Mouse (Mus musculus): ENCODE results near the gene Capns1. TPM values are rescaled to one million over a fixed set of nuclear protein-coding genes. Genes with fewer than 3 reads are reported as not detected.

Capns1 gene
- polyA plus RNA-seq, 1 experiment, result 819 TPM

DNA sequence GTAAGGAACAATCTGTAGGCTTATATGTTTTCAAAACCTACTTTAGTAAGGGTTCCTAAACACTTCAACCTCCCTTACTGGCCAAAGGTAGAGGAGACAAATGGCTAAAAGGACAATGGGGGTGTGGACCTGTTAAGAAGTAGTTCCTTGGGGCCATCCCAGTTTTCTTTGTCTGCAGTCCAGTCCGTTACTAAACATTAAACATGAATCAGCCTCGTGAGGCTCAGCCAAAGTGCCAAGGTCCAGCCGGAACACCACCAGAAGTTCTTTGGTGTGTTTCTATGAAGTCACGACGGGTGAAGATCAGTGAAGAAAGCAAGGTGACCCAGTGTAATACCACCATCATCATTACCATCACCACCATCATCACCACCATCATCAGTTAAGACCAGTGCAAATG is 51.6 kb downstream of the Capns1 start:
- Histone ChIP-seq H3K36me3 (ENCODE audit: control insufficient read depth, insufficient read depth, low read length) (peaks cover 1% of the 10 kb centered on the region; the same call in 1 of the 2 replicates), H3K27ac (ENCODE audit: insufficient read depth, low read depth, low read length) (no peak overlapping the region), H3K27me3 (ENCODE audit: control insufficient read depth, insufficient read depth, low read length) (no peaks in the 10 kb centered on the region), H3K4me3 (ENCODE audit: low read depth, low read length) (no peak overlapping the region), H3K4me1 (ENCODE audit: control insufficient read depth, insufficient read depth, insufficient read length, low read length) (no peaks in the 10 kb centered on the region)
- TF ChIP-seq CTCF (IDR thresholded peaks at IDR 0.05; ENCODE audit: extremely low read depth, insufficient read length, insufficient replicate concordance, low read depth, low read length) (no peak), POLR2A (IDR thresholded peaks at IDR 0.05; ENCODE audit: low read depth, low read length) (no peak)
- 90% methylated on average over 5 of the region's 5 CpGs for WGBS

DNA sequence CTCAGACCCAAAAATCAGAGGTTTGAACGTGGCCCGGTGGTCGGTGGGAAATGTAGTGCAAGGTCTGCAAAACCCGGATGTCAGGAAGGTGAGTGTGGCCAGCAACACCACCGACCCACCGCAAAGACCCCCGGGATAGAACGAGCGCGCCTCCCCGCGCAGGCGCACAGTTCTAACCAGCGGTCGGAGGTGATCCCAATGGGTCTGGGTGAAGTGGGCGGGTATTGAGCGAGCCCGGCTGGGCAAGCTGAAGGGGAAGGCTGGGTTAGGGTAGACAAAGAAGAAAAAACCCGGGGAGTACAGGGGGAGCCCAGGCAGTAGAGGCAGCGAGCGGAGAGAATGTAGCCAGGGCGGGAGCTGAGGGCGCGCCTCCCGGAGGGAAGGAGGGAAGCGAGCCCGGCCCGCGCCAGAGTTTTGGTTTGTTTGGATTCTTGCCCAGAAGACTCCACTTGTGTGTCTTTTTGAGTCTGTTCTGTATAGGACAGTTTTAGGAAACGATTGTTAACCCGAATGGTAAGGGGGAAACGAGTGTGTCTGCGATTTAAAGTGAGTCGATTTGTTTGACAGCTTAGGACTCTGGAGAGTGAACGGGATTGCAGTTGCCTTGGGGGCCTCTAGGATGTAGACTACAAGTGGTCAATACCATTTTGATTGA is 54.9 kb downstream of the Capns1 start:
- Histone ChIP-seq H3K27ac (ENCODE audit: insufficient read depth, low read depth, low read length) (no peak overlapping the region), H3K27me3 (ENCODE audit: control insufficient read depth, insufficient read depth, low read length) (no peaks in the 10 kb centered on the region), H3K4me3 (ENCODE audit: low read depth, low read length) (peak overlapping the region; percentile 59), H3K36me3 (ENCODE audit: control insufficient read depth, insufficient read depth, low read length) (no peaks in the 10 kb centered on the region), H3K4me1 (ENCODE audit: control insufficient read depth, insufficient read depth, insufficient read length, low read length) (no peaks in the 10 kb centered on the region)
- 6% methylated on average over 35 of the region's 35 CpGs for WGBS
- TF ChIP-seq POLR2A (IDR thresholded peaks at IDR 0.05; ENCODE audit: low read depth, low read length) (no peak), CTCF (IDR thresholded peaks at IDR 0.05; ENCODE audit: extremely low read depth, insufficient read length, insufficient replicate concordance, low read depth, low read length) (no peak)

DNA sequence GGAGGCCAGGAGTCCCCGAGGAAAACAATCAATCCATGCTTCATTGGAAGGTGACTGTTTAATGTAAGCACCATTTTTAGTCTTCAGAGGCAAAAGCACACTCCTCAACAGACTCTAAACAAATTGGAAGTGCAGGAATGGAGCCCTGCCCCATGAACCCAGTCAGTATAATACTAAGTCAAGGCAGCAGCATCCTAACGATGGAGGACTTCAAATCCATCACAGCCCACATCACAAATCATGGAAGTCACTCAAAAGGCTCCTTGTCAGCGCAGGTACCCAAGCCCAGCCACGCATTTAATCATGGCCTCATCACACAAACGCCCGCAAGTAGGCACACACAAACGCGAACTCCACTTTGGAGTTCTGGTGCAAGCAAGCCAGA is 55.4 kb downstream of the Capns1 start:
- Histone ChIP-seq H3K27me3 (ENCODE audit: control insufficient read depth, insufficient read depth, low read length) (no peaks in the 10 kb centered on the region), H3K36me3 (ENCODE audit: control insufficient read depth, insufficient read depth, low read length) (no peaks in the 10 kb centered on the region), H3K27ac (ENCODE audit: insufficient read depth, low read depth, low read length) (no peak overlapping the region), H3K4me3 (ENCODE audit: low read depth, low read length) (peak overlapping the region; percentile 59), H3K4me1 (ENCODE audit: control insufficient read depth, insufficient read depth, insufficient read length, low read length) (no peaks in the 10 kb centered on the region)
- WGBS, result 7% methylated on average over 8 of the region's 8 CpGs
- TF ChIP-seq POLR2A (IDR thresholded peaks at IDR 0.05; ENCODE audit: low read depth, low read length) (no peak), CTCF (IDR thresholded peaks at IDR 0.05; ENCODE audit: extremely low read depth, insufficient read length, insufficient replicate concordance, low read depth, low read length) (no peak)

Other genes starting within 250 kb of the Capns1 start
- gene Zfp74, start 244.7 kb downstream of the Capns1 start, polyA plus RNA-seq (2012; rRNA removed), result 0.38 and 2.7 TPM in 2 replicates
- gene Zfp568, start 214.9 kb downstream of the Capns1 start, polyA plus RNA-seq (2012; rRNA removed), result 1.3 and 2.3 TPM in 2 replicates
- gene Zfp14, start 147.4 kb downstream of the Capns1 start, polyA plus RNA-seq (2012; rRNA removed), result 0.58 and 0.62 TPM in 2 replicates
- gene Zfp82, start 125.9 kb downstream of the Capns1 start, polyA plus RNA-seq (2012; rRNA removed), result 0.23 and 0.25 TPM in 2 replicates
- gene Gm26920, start 108.4 kb downstream of the Capns1 start, polyA plus RNA-seq (2012; rRNA removed), result 0.06 TPM in 1 of 2 replicates, not detected in the other
- gene Zfp566, start 108.3 kb downstream of the Capns1 start, polyA plus RNA-seq (2012; rRNA removed), result 0.11 and 0.95 TPM in 2 replicates
- gene Zfp260, start 104.0 kb downstream of the Capns1 start, polyA plus RNA-seq (2012; rRNA removed), result 2.6 and 7.1 TPM in 2 replicates
- gene Zfp382, start 76.9 kb downstream of the Capns1 start, polyA plus RNA-seq (2012; rRNA removed), result 0.06 and 0.19 TPM in 2 replicates
- 2.6 and 3.0 TPM in 2 replicates for gene Zfp146, start 29.1 kb downstream of the Capns1 start, polyA plus RNA-seq (2012; rRNA removed)
- gene Cox7a1, start 14.7 kb downstream of the Capns1 start, polyA plus RNA-seq (2012; rRNA removed), result 47.5 and 165 TPM in 2 replicates
- gene Polr2i, start 33.1 kb upstream of the Capns1 start, polyA plus RNA-seq (2012; rRNA removed), result 59.2 and 86.9 TPM in 2 replicates
- gene Tbcb, start 33.5 kb upstream of the Capns1 start, polyA plus RNA-seq (2012; rRNA removed), result 24.6 and 45.2 TPM in 2 replicates
- 0.15 TPM in 1 of 2 replicates, not detected in the other for gene Ovol3, start 36.9 kb upstream of the Capns1 start, polyA plus RNA-seq (2012; rRNA removed)
- 0.16 TPM in 1 of 2 replicates, not detected in the other for gene Thap8, start 81.3 kb upstream of the Capns1 start, polyA plus RNA-seq (2012; rRNA removed)
- gene Wdr62, start 81.6 kb upstream of the Capns1 start, polyA plus RNA-seq (2012; rRNA removed), result 6.5 and 15.9 TPM in 2 replicates
- 6.4 and 9.0 TPM in 2 replicates for gene Clip3, start 92.9 kb upstream of the Capns1 start, polyA plus RNA-seq (2012; rRNA removed)
- gene Alkbh6, start 109.9 kb upstream of the Capns1 start, polyA plus RNA-seq (2012; rRNA removed), result 86.9 and 141 TPM in 2 replicates
- gene Syne4, start 116.0 kb upstream of the Capns1 start, polyA plus RNA-seq (2012; rRNA removed), result 13.5 and 30.5 TPM in 2 replicates
- gene E130208F15Rik, start 122.9 kb upstream of the Capns1 start, polyA plus RNA-seq (2012; rRNA removed), result 0.36 and 0.63 TPM in 2 replicates
- 15.2 and 23.4 TPM in 2 replicates for gene Sdhaf1, start 125.1 kb upstream of the Capns1 start, polyA plus RNA-seq (2012; rRNA removed)
- gene Lrfn3, start 164.0 kb upstream of the Capns1 start, polyA plus RNA-seq (2012; rRNA removed), result 12.7 and 28.1 TPM in 2 replicates
- gene Tyrobp, start 214.9 kb upstream of the Capns1 start, polyA plus RNA-seq (2012; rRNA removed), result 101 and 135 TPM in 2 replicates
- gene Hcst, start 221.0 kb upstream of the Capns1 start, polyA plus RNA-seq (2012; rRNA removed), result 33.7 and 56.1 TPM in 2 replicates
- 5.0 and 9.2 TPM in 2 replicates for gene Nfkbid, start 222.9 kb upstream of the Capns1 start, polyA plus RNA-seq (2012; rRNA removed)
- gene Aplp1, start 246.7 kb upstream of the Capns1 start, polyA plus RNA-seq (2012; rRNA removed), result 32.1 and 193 TPM in 2 replicates